Mouse (Mus musculus): ENCODE measurements at regions not wholly inside any gene's neighbourhood (a gene's known extent, or its start where the extent isn't known, plus 50 kb on each side); places are given as distances from the start of the nearest gene placed in this dataset.
A peak's percentile ranks its signal among the peaks of the same experiment; 100 is the strongest.

DNA sequence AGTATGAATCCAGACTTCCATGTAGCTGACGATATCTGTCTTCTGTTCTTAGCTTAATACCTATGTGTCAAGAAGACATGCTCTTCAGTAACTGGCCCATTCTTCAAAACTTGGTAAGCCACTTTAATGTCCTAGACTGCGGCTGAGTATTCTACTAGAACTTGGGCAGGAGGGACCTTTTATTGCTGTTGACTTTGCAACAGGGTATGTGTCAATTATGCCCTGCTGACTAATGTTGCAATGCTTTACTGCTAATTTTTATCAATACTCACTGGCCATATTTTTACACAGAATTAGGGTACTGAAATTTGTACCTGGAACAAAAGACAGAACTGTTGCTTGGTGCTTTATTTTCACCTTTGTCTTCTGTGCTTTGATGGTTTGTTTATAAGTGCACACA lies 746.9 kb downstream of the Ppargc1a start:
- no peak for DNase-seq (ENCODE audit: extremely low read depth, insufficient read length, low spot score)

DNA sequence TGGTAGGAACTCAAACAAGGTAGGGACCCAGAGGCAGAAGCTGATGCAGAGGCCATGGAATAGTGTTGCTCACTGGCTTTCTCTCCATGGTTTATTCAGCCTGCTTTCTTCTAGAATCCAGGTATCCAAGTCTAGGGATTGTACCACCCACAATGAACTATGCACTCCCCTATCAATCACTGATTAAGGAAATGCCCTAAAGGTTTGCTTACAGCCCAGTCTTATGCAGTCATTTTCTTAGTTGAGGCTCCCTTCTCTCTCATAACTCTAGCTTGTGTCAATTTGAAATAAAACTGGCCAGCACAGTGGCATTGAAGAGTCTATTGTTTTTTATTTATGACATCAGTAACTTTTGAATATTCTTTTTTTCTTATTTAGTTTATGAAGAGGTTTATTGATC lies 747.6 kb downstream of the Ppargc1a start:
- no peak for DNase-seq (ENCODE audit: extremely low read depth, insufficient read length, low spot score)

DNA sequence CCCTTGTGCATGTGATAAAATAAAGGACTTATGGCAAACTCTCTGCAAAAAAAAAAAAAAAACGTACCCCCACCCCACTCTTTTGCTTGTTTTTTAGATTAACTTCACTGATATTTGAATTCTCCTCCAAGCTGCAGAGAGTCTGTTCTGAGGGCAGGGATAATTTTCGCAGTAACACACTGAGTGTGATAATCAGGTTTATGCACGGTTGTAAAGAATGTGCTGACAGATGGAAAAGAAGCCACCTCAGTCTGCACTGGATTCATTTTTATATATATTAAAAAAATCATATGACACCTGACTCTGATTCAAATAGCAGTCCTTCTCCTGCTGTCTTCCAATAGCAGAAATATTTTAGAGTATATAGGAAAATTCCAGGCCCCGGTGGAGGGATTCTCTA lies 736.5 kb upstream of the Adgra3 start:
- DNase-seq (ENCODE audit: extremely low read depth, insufficient read length, low spot score) = no peak

DNA sequence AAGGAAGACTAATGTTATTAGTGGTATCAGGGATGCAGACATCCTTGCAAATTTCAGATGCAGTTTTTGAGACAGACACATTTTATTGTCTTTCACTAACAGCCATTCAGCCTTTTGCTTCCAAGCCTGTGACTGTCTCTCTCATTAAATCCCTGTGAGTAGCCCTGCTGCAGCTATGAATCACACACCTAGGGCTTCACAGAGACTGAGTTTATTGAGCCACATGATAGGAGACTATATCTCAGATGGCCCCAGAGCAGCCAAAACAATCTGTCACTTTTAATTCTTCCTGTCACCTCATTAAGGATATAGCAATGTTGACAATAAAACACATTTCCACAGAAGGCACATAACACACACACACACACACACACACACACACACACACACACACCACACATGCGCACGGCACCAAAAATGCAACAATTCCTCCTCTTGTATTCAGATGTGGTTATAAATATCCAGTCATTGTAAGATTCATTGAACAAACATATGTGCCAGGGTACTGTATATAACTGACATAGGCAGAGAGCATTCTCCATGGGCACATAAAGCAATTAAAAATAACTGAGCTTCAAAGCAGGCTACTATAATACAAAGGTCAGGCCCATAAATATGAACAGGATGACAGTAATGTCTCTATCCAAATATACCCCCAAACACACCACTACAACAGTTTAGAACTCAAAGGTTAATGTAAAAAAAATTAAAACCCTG lies 735.8 kb upstream of the Adgra3 start:
- DNase-seq (ENCODE audit: extremely low read depth, insufficient read length, low spot score) = no peak

DNA sequence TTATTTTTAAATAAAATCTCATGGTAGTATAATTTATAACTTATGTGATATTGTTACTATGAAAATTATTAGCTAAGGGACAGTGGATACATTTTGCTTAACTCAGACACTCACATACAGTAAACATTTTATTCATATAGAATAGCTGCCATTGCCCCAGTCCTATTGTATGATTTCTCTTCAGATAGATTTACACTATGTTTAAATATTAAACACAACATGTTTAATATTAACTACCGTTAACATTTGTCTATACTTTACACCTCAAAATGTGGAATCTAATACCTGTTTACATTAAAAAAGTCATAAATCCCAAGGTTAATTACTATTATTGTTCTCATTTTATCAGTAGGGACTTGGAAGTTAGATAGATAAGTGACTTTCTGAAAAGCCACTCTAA lies 734.8 kb upstream of the Adgra3 start:
- DNase-seq (ENCODE audit: extremely low read depth, insufficient read length, low spot score) = no peak

DNA sequence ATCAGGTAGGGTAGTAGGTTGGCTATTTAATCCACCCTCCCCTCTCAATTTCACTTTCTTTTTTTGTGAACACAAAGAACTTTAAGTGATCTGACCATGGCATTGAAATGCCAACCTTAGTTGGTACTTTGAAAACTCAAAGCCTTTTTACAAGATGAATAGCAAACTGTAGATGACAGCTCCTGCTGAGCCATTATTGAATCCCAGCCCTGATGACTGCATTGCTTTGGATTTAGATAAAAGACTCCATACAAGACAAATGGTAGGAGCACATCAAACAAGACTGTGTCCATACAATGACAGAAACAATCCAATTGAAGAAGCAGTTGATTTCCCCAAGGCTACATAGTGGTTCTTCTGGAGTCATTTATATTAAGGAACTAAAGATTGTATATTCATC lies 726.5 kb upstream of the Adgra3 start:
- DNase-seq (ENCODE audit: extremely low read depth, insufficient read length, low spot score) = no peak

DNA sequence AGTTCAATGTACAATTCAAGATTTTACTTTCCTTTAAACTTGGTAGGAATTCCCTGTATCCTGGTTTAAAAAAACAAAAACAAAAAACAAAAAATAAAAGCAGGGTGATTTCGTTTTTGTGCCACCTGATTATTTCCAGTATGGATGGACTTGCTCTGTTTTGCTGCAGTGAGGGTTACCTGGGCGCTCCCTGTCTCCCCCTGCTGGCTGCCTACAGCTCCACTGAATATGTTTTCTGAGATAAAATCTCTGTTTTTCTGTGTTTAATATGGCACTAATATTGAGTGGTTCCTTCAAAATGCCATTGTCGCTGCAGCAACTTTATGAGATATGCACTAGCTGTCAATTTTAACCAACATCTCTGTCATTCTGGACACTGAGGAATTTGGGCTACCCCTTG lies 720.3 kb upstream of the Adgra3 start:
- no peak for DNase-seq (ENCODE audit: extremely low read depth, insufficient read length, low spot score)

DNA sequence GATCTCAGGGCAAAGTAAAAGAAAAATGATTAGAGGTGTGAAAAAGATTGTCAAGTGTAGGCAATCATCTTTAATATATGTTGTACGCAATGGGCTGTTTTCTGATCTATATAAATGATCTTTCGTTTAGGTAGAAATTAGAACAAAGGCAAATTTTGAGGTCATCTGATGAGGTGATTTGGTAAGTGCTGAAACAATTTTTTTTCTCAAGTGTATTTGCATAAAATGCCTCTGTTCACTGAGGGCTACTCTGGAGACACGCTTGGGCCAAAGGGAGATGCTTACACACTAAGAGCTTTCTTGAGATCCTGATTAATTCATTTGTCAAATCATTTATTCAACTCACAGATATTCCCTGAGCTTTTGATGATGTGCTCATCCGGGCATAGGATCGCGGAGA lies 719.4 kb upstream of the Adgra3 start:
- DNase-seq (ENCODE audit: extremely low read depth, insufficient read length, low spot score) = no peak

DNA sequence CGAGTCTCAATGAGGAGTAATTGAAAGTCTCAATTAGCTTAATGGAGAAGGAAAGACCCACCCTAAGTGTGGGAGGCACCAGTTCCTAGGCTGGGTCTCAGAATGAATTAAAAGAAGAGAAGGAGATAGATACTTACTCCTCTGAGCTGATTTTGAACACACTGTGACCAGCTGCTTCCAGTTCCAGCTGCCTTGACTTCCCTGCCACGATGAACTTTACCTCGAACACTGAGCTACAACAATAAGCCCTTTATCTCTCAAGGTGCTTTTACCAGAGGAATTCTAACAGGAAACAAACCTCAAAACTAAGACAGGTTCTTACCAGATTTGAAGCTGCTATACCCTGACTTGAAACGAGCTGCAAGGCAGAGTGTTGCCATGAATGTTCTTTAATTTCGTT lies 703.5 kb upstream of the Adgra3 start:
- DNase-seq (ENCODE audit: extremely low read depth, insufficient read length, low spot score) = no peak

DNA sequence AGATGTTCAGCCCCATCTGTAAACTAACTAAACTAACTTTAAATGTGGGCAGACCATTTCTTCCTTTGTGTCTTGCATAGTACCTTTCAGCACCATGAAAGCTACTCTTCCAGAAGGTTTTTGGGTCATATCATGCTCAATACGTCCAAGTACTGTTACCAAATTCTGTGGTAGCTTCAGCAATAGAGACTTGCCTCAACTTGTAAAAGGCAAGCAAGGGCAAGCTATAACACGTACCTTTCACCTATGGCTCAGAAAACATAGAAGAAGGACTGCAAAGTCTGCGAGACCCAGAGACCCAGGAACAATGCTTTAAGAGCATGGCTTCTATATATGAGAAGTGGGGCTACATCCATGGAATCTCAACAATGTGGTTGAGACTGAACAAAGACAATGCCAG lies 701.6 kb upstream of the Adgra3 start:
- DNase-seq (ENCODE audit: extremely low read depth, insufficient read length, low spot score) = no peak

DNA sequence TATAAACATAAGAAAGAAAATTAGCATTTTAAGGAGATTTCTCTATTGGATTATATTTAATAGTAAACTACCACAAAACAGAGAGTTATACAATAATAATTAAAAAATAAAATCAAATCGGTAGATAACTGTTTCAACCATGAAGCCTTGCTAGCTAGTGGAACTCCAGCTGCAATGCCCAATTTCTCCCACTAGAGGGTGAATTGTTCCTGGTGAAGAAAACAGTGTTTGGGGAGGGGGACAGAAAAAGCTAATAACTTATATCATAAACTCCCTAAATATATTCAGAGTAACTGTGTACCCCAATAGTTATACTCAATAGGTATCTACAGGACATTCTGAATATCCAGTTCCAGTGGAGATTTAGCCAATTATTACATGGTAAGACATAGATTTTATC lies 694.0 kb upstream of the Adgra3 start:
- no peak for DNase-seq (ENCODE audit: extremely low read depth, insufficient read length, low spot score)

DNA sequence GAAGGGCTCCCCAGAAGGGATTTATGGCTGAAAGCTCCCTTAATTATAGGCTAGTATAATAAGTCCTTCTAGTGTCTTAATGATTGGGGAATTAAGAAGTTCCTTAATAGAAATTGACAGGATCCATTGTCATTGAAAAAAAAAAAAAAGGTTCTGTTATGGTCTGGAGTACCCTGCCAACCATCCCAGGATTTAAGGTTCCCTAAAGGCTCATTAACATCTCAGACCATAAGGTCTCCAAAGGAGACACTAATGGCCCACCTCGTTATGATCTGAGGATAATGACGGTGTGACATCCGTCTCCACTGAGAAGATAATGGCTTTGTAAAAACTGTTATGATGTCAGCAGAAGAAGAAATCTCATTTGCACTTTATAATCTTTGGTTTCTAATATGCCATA lies 692.6 kb upstream of the Adgra3 start:
- no peak for DNase-seq (ENCODE audit: extremely low read depth, insufficient read length, low spot score)

DNA sequence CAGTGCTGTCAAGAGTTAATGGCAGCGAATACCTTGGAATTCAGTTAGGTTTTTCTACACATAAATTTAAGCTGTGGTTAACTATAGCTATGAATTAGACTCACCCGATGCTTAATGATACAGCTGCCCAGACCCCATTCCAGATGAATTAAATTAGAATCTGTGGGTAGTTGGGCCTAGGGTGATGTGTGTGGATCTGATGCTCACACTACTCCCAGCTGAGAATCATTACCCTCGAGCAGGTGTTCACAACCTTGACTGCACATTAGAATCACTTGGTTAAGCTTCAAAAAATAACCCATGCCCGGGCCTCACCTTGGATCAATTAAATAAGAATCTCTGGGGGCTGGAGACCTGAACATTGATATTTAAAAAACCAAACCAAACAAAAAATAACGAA lies 684.2 kb upstream of the Adgra3 start:
- no peak for DNase-seq (ENCODE audit: extremely low read depth, insufficient read length, low spot score)

DNA sequence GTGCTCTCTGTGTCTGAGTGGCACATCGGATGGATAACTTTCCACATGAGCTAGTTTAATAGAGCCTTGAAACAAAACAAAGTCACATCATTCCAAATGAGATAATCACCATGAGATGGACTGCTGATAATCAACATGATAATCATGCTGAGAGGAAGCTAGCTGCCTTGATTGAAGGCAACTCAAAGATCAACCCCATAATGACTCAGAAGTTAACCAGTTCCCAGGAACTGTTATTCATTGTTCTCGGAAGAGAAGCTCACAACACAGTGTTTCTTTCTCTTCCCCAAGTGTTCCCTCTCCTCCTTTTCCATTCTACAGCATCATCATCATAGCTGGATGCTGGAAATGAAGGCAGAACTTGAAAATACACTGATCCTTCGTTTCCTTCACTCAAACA lies 674.9 kb upstream of the Adgra3 start:
- peak; percentile 23 for DNase-seq (ENCODE audit: extremely low read depth, insufficient read length, low spot score)

DNA sequence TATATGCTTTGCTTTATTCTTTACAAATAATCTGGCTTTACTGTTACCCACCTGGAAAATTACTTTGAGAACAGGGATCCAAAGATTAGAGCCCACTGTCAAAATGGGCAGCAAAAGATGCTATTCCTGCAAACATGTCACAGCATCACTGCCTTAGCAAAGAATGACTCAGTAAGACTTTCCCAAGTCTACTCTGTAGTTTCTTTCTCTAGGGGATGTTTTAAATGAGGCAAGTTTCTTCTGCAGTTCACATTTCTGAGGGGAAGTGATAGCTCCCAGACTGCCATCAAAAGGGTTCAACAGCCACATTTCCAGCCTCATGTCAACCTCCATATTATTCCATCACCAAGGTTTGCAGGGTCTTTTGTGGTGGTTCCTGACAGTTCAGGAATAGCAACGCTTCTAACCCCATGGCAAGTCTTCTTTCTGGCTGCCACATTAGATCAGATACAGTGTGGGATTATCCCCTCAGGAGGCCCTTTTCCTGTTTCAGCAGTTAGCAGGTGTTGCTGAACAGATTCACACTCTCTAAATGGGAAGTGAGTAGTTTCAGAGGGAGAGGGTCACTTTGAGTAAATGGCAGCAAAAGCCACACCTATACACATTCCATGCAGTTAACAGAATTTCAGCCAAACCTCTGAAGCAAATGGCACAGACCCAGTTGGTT lies 669.7 kb upstream of the Adgra3 start:
- no peak for DNase-seq (ENCODE audit: extremely low read depth, insufficient read length, low spot score)

DNA sequence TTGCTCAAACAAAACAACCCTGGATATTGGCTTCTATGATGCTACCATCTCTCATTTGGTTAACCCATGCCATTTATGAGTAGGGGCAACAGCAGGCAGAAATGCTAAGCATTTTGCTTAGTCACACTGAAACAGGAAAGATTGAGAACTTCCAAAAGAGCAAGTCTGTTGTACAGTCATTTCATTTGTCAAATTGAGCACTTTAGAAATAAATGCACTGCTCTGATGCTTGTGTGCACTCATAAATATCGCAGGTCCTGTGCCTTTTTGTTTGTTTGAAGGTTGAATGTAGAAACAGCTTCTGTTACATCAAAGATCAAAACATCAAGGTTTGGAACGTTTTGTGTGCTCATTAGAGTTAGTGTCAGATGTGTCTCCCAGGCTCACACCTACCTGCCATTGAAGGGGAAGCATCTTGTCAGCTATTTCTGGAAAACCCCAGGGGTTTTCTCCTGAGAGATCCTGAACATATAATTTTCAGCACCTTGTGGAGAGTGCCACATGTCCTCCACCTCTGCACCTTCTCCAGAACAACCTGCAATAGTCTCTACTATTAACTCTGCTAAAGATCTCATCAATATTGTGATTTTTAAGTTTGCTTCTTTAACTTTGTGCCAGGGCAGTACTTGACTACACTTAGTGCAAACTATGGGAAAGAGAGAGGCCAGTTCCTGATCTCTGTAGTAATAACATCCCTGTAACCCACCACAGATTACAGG lies 648.3 kb upstream of the Adgra3 start:
- DNase-seq (ENCODE audit: extremely low read depth, insufficient read length, low spot score) = no peak

DNA sequence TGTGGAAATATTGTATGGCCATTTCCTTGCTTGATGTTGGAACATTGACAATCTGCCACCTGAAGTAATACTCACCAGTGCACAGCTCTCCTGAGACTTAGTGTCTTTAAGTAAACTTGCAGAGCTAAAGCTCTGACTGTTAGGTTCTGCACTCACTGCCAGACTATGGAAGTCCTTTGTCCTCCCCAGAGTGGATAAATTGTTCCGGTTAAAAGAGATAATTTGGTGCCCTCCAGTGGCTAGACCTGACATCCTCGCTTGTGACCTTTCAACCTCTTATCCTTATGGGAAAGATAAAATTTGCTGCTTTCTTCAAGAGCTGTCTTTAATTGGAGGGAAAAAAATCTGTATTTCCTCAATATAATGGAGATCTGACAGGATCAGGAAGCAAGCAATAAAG lies 639.3 kb upstream of the Adgra3 start:
- no peak for DNase-seq (ENCODE audit: extremely low read depth, insufficient read length, low spot score)

DNA sequence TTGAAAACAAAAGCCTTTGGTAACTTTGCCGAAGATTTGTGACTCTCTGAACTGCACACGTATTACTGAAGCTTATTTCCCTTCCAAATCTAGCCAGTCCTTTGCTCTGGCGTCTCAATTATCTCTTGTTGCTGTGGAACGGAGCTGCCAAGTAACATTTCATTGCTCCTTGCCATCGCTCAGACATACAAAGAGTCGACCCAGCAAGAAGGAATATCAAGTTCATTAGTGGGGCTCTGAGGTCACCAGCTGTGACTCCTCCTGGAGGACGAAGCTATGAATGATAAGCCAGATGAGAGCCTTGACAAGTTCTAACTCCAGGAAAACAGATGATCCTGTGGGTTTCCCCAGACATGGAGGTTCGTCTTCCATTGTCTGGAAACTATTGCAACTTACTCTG lies 638.8 kb upstream of the Adgra3 start:
- DNase-seq (ENCODE audit: extremely low read depth, insufficient read length, low spot score) = no peak

DNA sequence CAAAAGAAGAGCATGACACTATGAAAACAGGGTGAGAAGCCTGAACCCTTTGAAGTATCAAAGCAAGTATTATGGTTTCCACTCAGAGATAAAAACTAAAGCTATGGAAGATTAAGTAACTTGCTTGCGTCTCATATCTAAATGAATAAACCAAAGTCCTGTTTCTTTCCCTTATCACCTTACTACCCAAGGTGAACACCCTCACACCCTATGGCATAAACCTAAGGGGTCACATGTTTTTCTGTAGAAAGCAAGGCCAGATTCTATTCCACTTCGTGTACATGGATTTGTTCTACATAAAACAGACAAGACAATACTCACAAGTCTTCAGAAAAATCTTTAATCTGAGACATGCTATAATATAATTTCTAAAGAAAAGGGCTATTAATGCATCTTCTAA lies 629.6 kb upstream of the Adgra3 start:
- DNase-seq (ENCODE audit: extremely low read depth, insufficient read length, low spot score) = no peak

DNA sequence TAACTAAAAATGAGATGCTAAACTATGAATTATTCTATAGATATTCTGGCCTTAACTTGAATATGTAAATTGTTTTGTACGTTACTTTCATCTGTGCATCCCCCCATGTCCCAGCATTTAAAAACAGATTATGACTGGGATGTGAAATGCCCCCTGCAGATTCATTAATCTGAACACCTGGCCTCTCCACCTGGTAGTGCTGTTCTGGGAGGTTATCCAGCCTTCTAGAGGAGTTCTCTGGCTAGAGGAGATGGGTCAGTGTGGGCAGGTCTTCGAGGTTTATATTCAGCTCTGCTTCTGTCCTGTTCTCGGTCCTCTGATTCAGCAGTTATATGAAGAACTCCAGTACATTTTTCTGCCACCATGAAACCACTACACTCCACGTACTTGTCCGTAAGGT lies 625.2 kb upstream of the Adgra3 start:
- DNase-seq (ENCODE audit: extremely low read depth, insufficient read length, low spot score) = no peak

DNA sequence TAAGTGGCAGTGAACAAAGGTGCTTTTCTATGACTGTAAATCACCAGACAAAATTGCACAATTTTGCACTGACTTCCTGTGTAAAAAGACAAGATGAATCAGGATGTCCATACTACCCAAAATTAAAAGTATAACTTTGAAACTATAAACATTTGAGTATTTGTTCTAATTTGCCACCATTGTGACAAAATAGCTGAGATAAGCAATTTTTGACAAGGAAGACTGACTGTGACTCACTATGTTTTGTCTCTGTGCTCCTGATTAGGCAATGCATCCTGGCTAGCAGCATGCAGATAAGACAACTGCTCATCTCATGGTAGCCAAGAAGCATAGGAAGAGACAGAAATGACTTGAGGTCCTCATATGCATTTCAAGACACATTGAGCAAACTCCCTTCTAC lies 577.7 kb upstream of the Adgra3 start:
- no peak for DNase-seq (ENCODE audit: extremely low read depth, insufficient read length, low spot score)

DNA sequence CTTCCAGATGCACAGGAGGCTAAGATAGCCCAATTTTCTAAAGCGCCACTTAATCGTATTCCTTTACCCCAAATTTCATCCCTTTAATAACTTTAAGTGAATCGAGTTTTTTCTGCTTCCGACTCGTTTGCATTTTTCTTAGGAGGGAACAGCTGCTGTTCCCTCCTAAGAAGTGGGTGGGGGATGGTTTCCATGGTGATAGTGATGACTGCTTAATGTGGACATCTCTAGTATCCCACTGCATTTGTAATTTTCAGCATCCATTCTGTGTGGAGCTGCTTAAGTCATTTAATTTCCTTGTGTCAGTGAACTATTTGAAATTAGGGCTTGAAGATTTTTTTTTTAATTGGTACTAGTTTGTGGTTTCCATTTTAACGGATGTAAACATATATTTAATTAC lies 567.8 kb upstream of the Adgra3 start:
- no peak for DNase-seq (ENCODE audit: extremely low read depth, insufficient read length, low spot score)

All from 3134 (cell line).